Mouse (Mus musculus) intestine, embryonic 15.5 days (tissue): ENCODE measurements around the gene Nt5dc3. TPM values are rescaled to one million over a fixed set of nuclear protein-coding genes. Genes with fewer than 3 reads are reported as not detected.

Source experiments
- ATAC-seq: fragments of 200-750 bp; cut with Nextera tagmentation; 2 replicates; pipeline ENCODE4 v1.8.0; 2017; ENCODE audit warnings: moderate TSS enrichment, moderate library complexity
- H3K27ac ChIP-seq: fragments of 300-500 bp; sonication (generic); 2 replicates; pipeline ENCODE4 v1.5.1; 2015; ENCODE audit warnings: mild to moderate bottlenecking, inconsistent platforms
- H3K27me3 ChIP-seq: fragments of 300-500 bp; sonication (generic); replicated peaks from 2 replicates; pipeline ENCODE4 v1.6.1; 2015; ENCODE audit warnings: inconsistent platforms
- H3K36me3 ChIP-seq: fragments of 300-500 bp; sonication (generic); 2 replicates; pipeline ENCODE4 v1.6.1; 2015; ENCODE audit warnings: inconsistent platforms
- H3K4me1 ChIP-seq: fragments of 300-500 bp; sonication (generic); replicated peaks from 2 replicates; pipeline ENCODE4 v1.6.1; 2015; ENCODE audit warnings: inconsistent platforms
- H3K4me2 ChIP-seq: fragments of 300-500 bp; sonication (generic); replicated peaks from 2 replicates; pipeline ENCODE4 v1.6.1; 2015; ENCODE audit warnings: mild to moderate bottlenecking, inconsistent platforms
- H3K4me3 ChIP-seq: fragments of 300-500 bp; sonication (generic); replicated peaks from 2 replicates; pipeline ENCODE4 v1.5.1; 2015; ENCODE audit warnings: inconsistent platforms
- H3K9ac ChIP-seq: fragments of 300-500 bp; sonication (generic); 2 replicates; pipeline ENCODE4 v1.6.1; 2015; ENCODE audit warnings: inconsistent platforms
- H3K9me3 ChIP-seq: fragments of 300-500 bp; sonication (generic); 2 replicates; pipeline ENCODE4 v1.6.1; 2016; ENCODE audit warnings: inconsistent platforms
- WGBS: fragments of 180-500 bp; shearing (Covaris S2); methylation state at CpG from one replicate; pipeline ENCODE4 v1.1.7; 2015; 5-methylcytosine and 5-hydroxymethylcytosine counted together
- polyA plus RNA-seq: library from polyadenylated mRNA; unstranded; fragments of >200 nt; fragmentation: Nextera tagmentation; extraction: Ambion mirVana; gene quantifications from 2 replicates; pipeline ENCODE4 v1.2.1, GENCODE M21; 2015

The Nt5dc3 gene
- polyA plus RNA-seq, 1 experiment from 2014 or later: 1.0 TPM

DNA sequence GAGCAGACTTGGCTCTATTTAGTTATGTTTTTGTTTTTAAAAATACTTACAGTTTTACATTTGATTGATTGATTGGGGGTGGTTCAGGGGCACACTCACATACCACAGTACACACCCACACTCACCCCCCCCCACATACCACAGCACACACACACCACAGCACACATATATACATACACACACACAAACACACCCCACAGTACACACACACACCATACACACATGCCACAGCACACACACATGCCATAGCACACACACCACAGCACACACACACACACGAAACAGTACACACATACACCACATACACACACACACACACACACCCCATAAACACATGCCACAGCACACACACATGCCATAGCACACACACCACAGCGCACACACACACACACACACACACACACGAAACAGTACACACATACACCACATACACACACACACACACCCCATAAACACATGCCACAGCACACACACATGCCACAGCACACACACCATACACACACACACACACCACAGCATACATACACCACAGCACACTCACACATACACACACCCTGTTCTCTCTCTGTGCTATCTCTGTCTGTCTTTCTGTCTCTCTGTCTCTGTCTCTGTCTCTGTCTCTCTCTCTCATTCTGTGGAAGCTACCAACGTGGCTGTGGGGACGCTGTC lies 17.4 kb downstream of the Nt5dc3 start:
- ATAC-seq: no peak

DNA sequence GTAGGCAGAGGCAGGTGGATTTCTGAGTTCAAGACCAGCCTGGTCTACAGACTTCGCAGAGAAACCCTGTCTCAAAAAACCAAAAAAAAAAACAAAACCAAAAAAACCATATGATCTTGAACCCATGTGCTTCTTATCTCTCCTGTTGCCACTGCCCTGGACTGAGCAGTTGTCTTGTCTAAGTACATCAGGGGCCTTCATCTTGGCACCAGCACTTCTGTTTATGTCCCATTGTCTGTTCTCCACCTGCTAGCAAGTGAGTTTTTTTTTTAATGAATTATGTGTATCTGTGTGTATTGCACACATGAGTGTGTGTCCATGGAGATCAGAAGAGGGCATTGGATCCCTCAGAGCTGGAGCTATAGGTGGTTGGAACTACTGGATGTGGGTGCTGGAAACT lies 28.6 kb downstream of the Nt5dc3 start:
- Histone ChIP-seq H3K9ac (no peak overlapping the region), H3K27me3 (no peaks in the 10 kb centered on the region), H3K9me3 (no peaks in the 10 kb centered on the region), H3K4me1 (no peaks in the 10 kb centered on the region), H3K36me3 (no peaks in the 10 kb centered on the region), H3K4me3 (no peak overlapping the region), H3K27ac (no peak overlapping the region), H3K4me2 (no peak overlapping the region)
- WGBS: 96% methylated on average over 1 of the region's 1 CpGs
- ATAC-seq: no peak

More for the DNA sequence above, 17.4 kb downstream of the Nt5dc3 start:
- H3K27ac ChIP-seq: no peak overlapping the region
- no peaks in the 10 kb centered on the region for H3K36me3 ChIP-seq
- 96% methylated on average over 5 of the region's 5 CpGs for WGBS
- no peak overlapping the region for H3K4me3 ChIP-seq
- H3K27me3 ChIP-seq: no peaks in the 10 kb centered on the region
- H3K9me3 ChIP-seq: no peaks in the 10 kb centered on the region
- no peak overlapping the region for H3K9ac ChIP-seq
- no peaks in the 10 kb centered on the region for H3K4me1 ChIP-seq
- H3K4me2 ChIP-seq: no peak overlapping the region

DNA sequence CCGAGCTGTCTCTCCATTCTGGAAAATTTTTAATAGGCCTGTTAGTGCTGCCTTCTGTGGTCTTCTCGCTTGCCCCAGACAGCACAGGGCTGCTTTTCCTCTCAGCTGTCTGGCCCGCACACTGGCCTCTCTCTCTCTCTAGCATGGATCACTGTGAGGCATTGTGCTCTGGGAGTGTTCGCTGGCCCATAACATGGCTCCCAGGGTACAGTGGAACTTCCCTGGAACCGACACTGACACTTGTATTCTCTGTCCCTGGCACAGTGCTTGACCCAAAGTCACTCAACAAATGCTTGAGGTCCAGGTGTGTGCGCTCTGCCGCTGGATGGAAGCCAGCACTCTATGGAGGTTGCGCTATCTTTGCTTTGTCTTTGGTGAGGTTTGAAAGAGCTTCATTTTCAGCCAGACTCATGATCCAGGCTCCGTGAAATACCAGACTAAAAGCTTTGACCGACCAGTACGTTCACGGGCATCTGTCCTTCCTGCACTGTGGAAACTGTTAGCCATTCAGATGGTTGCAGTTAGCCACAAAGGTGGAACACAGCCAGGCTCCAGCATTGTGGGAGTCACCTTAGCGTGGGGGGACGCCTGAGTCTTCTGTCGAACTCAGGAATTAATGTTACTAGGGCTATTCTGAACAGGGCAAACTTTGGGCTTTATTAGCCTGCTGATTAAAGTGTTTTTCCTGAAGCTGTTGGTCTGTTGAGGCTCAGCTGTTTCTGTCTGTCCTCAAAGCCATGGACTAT lies 29.4 kb downstream of the Nt5dc3 start:
- H3K4me1 ChIP-seq: no peaks in the 10 kb centered on the region
- no peak for ATAC-seq
- no peak overlapping the region for H3K4me2 ChIP-seq
- no peaks in the 10 kb centered on the region for H3K36me3 ChIP-seq
- H3K27ac ChIP-seq: no peak overlapping the region
- H3K27me3 ChIP-seq: no peaks in the 10 kb centered on the region
- no peaks in the 10 kb centered on the region for H3K9me3 ChIP-seq
- WGBS: 83% methylated on average over 15 of the region's 15 CpGs
- H3K4me3 ChIP-seq: no peak overlapping the region
- no peak overlapping the region for H3K9ac ChIP-seq

DNA sequence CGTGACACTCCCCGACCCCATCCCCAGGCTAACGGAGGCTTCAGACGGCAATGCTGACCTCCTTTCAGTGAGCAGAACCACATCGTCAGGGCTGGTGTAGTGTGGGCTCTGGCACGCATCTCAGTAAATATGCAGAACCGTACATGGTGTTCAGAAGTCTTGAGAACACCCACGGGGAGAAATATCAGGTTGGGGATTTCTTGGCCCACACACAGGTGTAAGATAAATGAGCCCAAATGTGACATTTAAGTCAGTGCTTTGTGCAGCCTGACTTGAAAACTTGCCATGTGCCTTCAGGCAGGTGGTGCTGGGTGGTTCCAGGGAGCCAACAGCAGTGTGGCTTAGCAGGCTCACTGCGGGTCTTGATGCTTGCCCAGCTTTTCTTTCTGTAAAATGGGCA lies 31.2 kb downstream of the Nt5dc3 start:
- Histone ChIP-seq H3K9ac (no peak overlapping the region), H3K36me3 (no peaks in the 10 kb centered on the region), H3K4me1 (no peaks in the 10 kb centered on the region), H3K4me2 (no peak overlapping the region), H3K27ac (no peak overlapping the region), H3K9me3 (no peaks in the 10 kb centered on the region), H3K4me3 (no peak overlapping the region), H3K27me3 (no peaks in the 10 kb centered on the region)
- WGBS: 83% methylated on average over 9 of the region's 9 CpGs
- no peak for ATAC-seq

DNA sequence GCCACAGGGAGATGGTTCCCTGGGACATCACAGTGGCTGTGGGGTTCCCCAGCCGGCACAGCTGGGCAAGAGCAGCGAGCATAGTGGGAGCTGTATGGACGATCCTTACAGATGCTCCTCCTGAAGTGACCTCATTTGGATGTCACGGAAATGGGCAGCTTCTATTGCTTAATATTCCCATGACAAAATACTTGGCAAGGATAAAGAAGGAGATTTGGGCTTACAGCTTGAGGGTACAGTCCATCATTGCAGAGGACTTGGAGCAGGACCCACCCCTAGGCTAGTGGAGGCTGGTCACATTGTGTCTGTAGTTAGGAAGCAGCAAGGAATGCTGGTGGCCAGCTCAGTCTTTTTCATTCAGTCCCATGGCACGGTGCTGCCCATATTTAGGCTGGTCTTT lies 31.8 kb downstream of the Nt5dc3 start:
- no peak overlapping the region for H3K9ac ChIP-seq
- H3K9me3 ChIP-seq: no peaks in the 10 kb centered on the region
- no peak overlapping the region for H3K27ac ChIP-seq
- no peaks in the 10 kb centered on the region for H3K4me1 ChIP-seq
- no peak overlapping the region for H3K4me3 ChIP-seq
- 84% methylated on average over 5 of the region's 5 CpGs for WGBS
- ATAC-seq: no peak
- H3K36me3 ChIP-seq: no peaks in the 10 kb centered on the region
- no peaks in the 10 kb centered on the region for H3K27me3 ChIP-seq
- H3K4me2 ChIP-seq: no peak overlapping the region

DNA sequence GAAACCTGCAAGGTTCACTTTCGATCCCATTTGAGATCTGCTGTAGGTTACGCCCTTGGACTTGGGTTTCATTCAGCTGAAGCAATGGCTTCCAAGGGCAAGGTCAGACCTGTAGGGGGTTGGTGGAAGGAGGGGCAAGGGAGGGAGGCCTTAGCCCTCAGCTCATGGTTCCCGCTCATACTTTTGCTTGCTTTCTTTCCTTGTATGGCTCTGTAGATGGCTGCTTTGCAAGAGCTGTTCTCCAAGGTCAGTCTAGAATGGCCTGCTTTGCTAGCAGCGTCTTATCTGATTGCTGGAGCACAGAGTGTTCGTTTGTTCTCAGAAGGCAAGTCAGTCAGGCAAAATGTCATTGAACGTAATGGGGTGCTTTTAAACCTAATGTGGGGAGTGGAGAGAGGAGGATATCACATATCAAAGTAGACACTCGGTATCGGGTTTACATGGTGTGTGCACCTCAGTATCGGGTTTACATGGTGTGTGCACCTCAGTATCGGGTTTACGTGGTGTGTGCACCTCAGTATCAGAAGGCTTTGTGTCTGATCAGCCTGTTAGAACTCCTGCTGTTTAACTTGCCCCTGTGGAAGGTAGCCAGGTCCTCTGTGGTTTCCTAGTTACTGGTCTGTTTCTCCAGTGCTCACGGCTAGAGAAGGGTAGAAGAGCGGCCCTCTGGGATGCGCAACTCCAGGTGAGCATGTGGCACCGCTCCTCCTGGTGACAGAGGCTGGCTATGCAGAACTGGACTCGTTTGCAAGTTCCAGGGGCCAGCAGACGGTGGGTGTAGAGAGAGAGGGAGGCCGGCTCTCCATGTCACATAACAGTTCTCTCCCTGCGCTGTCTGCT lies 35.7 kb downstream of the Nt5dc3 start:
- Histone ChIP-seq H3K4me2 (no peak overlapping the region), H3K27me3 (no peaks in the 10 kb centered on the region), H3K9ac (no peak overlapping the region), H3K9me3 (no peaks in the 10 kb centered on the region), H3K27ac (no peak overlapping the region; the same call in 1 of the 2 replicates), H3K36me3 (no peaks in the 10 kb centered on the region), H3K4me3 (no peak overlapping the region), H3K4me1 (peaks cover 3% of the 10 kb centered on the region; the same call in 1 of the 2 replicates)
- peak; percentile 82 for ATAC-seq
- WGBS: 74% methylated on average over 19 of the region's 19 CpGs

DNA sequence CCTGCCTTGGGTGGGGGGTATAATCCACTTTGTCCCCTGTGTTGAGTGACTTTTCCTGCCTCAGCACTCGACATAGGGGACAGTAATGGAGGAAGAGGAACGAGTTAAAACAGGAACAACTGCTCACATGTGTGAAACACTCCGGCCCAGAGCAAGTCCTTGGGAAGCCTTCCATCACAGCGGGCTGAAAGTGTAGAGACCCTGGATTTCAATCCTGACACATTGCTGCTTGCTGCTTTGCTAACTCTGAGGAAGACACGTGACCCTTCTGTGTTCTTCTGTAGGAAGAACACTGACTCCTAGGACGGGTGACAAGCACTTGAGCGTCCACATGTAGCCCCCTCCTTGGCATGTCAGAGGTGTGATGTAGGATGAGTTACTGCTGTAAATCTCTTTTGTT lies 36.3 kb downstream of the Nt5dc3 start:
- Histone ChIP-seq H3K9me3 (no peaks in the 10 kb centered on the region), H3K4me2 (no peak overlapping the region), H3K4me1 (peaks cover 8% of the 10 kb centered on the region; the same call in 1 of the 2 replicates), H3K27me3 (no peaks in the 10 kb centered on the region), H3K4me3 (no peak overlapping the region), H3K36me3 (no peaks in the 10 kb centered on the region), H3K9ac (no peak overlapping the region), H3K27ac (no peak overlapping the region)
- ATAC-seq: no peak
- WGBS: 78% methylated on average over 7 of the region's 7 CpGs

DNA sequence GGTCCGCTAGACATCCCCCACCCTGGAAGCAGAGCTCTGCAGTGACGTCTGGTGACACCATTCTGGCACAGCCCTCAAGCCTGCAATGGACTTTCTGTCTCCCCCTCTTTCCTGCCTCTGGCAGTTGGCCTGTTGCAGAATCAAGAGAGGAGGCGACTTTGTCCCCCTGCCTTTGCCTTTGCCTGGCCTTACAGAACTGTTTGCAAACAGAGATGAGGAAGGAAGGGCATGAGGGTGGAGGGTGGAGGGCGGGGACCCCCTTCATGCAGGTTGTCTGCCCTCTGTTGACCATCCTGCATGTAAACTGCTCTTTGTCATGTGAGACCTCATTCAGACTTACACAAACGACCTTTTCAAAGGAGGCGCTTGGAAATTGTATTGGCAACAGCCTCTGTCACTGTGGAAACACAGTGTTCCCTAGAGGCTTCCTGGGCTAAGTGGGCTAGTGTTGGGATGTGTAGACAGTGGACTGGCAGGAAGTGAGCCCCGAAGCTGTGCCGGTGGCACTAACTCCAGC lies 40.9 kb downstream of the Nt5dc3 start:
- Histone ChIP-seq H3K27me3 (no peaks in the 10 kb centered on the region), H3K4me3 (no peak overlapping the region), H3K4me2 (no peak overlapping the region), H3K9ac (no peak overlapping the region), H3K27ac (peak overlapping the region; percentile 37), H3K4me1 (peaks cover 8% of the 10 kb centered on the region; the same call in 1 of the 2 replicates), H3K9me3 (no peaks in the 10 kb centered on the region), H3K36me3 (0 out of 2 replicates have a peak, but pooled peaks cover 2% of the 10 kb centered on the region)
- ATAC-seq: peak; percentile 20
- WGBS: 36% methylated on average over 8 of the region's 8 CpGs

DNA sequence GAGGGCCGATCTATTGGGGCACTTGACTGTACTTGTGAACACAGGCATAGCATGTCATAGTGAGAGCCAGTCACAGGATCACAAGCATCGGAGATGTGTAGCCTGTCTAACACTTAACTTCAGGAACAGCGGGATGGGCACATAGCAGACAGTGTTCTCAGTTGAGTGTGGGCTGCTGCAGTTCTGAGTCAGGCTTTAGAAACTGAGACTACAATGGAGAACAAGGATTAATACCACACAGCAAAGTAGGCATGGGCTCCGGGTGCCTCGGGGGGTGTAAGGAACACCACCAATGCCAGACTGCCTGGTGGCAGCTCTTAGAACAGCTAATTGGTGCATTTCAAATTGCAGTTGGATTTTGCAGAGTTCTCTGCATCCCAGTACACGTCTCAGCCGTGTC lies 42.2 kb downstream of the Nt5dc3 start:
- H3K4me1 ChIP-seq: peaks cover 8% of the 10 kb centered on the region; the same call in 1 of the 2 replicates
- H3K9ac ChIP-seq: no peak overlapping the region
- no peak overlapping the region for H3K4me3 ChIP-seq
- ATAC-seq: no peak
- no peak overlapping the region for H3K4me2 ChIP-seq
- H3K27ac ChIP-seq: no peak overlapping the region
- no peaks in the 10 kb centered on the region for H3K9me3 ChIP-seq
- no peaks in the 10 kb centered on the region for H3K27me3 ChIP-seq
- WGBS: 92% methylated on average over 7 of the region's 7 CpGs
- 0 out of 2 replicates have a peak, but pooled peaks cover 2% of the 10 kb centered on the region for H3K36me3 ChIP-seq

DNA sequence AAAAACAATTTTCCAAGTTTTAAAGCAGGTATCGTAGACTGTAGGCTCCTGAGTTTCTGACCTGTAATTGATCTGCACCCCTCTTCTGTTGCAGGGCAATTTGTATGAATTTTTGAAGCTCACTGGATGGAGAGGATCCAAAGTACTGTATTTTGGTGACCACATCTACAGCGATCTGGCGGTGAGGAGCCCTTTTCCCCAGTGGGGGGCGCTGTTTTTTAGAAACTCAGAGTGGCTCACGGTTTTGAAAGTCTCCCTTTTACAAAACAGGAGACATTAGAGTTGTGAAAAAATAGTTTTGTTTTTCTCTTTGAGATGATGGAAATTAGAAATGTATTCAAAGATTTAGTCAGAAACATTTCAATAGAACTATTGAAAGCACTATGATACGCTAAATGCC lies 45.3 kb downstream of the Nt5dc3 start:
- no peak overlapping the region for H3K27ac ChIP-seq
- 0 out of 2 replicates have a peak, but pooled peaks cover 2% of the 10 kb centered on the region for H3K36me3 ChIP-seq
- H3K4me3 ChIP-seq: no peak overlapping the region
- no peak overlapping the region for H3K4me2 ChIP-seq
- ATAC-seq: no peak
- peaks cover 8% of the 10 kb centered on the region; the same call in 1 of the 2 replicates for H3K4me1 ChIP-seq
- no peaks in the 10 kb centered on the region for H3K27me3 ChIP-seq
- H3K9ac ChIP-seq: no peak overlapping the region
- H3K9me3 ChIP-seq: no peaks in the 10 kb centered on the region
- 80% methylated on average over 6 of the region's 6 CpGs for WGBS

DNA sequence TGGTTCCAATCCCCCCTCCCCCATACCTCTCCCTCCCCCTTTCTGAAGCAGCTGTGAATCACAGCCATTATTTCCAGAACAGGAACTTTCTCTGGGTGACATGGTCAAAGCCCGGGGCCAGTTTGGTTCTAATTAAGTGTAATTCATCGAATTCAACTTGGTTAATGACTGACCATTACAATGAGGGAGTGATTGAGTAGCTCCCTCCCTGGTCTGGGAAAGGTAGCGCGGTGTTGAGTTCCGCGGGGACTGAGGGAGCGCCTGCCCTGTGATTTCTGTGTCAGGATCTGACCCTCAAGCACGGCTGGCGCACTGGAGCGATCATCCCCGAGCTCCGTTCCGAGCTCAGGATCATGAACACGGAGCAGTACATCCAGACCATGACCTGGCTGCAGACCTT lies 46.1 kb downstream of the Nt5dc3 start:
- no peak for ATAC-seq
- 87% methylated on average over 14 of the region's 14 CpGs for WGBS
- H3K27ac ChIP-seq: no peak overlapping the region
- H3K4me3 ChIP-seq: no peak overlapping the region
- no peaks in the 10 kb centered on the region for H3K27me3 ChIP-seq
- H3K4me2 ChIP-seq: no peak overlapping the region
- H3K36me3 ChIP-seq: 0 out of 2 replicates have a peak, but pooled peaks cover 2% of the 10 kb centered on the region
- no peak overlapping the region for H3K9ac ChIP-seq
- H3K9me3 ChIP-seq: no peaks in the 10 kb centered on the region
- peaks cover under 1% of the 10 kb centered on the region; the same call in 1 of the 2 replicates for H3K4me1 ChIP-seq
